Mouse (Mus musculus) lung, postnatal 0 days (tissue): ENCODE results near the gene Ptpn14. TPM values are rescaled to one million over a fixed set of nuclear protein-coding genes. Genes with fewer than 3 reads are reported as not detected.

Experiments used
- ATAC-seq: fragments of 200-750 bp; cut with Nextera tagmentation; 2 replicates; pipeline ENCODE4 v1.8.0; 2017; ENCODE audit warnings: moderate library complexity
- DNase-seq: peaks from one replicate; pipeline ENCODE4 v3.0.0-alpha.2; 2016; ENCODE audit warnings: low spot score
- H3K27ac ChIP-seq: fragments of 300-500 bp; sonication (generic); 2 replicates; pipeline ENCODE4 v1.5.1; 2014; ENCODE audit warnings: antibody characterized with exemption, mild to moderate bottlenecking, low read length, mixed read lengths
- H3K27me3 ChIP-seq: fragments of 300-500 bp; sonication (generic); replicated peaks from 2 replicates; pipeline ENCODE4 v1.6.1; 2014; ENCODE audit warnings: low read length, mixed read lengths; ENCODE audit not compliant: insufficient read depth
- H3K36me3 ChIP-seq: fragments of 300-500 bp; sonication (generic); 2 replicates; pipeline ENCODE4 v1.6.1; 2014; ENCODE audit warnings: low read length, mixed read lengths; ENCODE audit not compliant: insufficient read depth
- H3K4me1 ChIP-seq: fragments of 300-500 bp; sonication (generic); 2 replicates; pipeline ENCODE4 v1.6.1; 2014; ENCODE audit warnings: antibody characterized with exemption, low read depth, low read length, mixed read lengths; ENCODE audit not compliant: insufficient read depth
- H3K4me2 ChIP-seq: fragments of 300-500 bp; sonication (generic); replicated peaks from 2 replicates; pipeline ENCODE4 v1.6.1; 2014; ENCODE audit warnings: low read depth, mild to moderate bottlenecking, low read length, moderate library complexity, mixed read lengths
- H3K4me3 ChIP-seq: fragments of 300-500 bp; sonication (generic); 2 replicates; pipeline ENCODE4 v1.5.1; 2014; ENCODE audit warnings: low read depth, low read length
- H3K9ac ChIP-seq: fragments of 300-500 bp; sonication (generic); replicated peaks from 2 replicates; pipeline ENCODE4 v1.6.1; 2014; ENCODE audit warnings: low read depth, mild to moderate bottlenecking
- H3K9me3 ChIP-seq: fragments of 300-500 bp; sonication (generic); 2 replicates; pipeline ENCODE4 v1.6.1; 2016; ENCODE audit warnings: low read length, mixed read lengths
- CTCF ChIP-seq: IDR thresholded peaks from 2 replicates; pipeline ENCODE4 v1.5.1; 2016; ENCODE audit warnings: antibody characterized with exemption, mild to moderate bottlenecking
- EP300 ChIP-seq: IDR thresholded peaks from 2 replicates; pipeline ENCODE4 v1.6.1; 2016; ENCODE audit warnings: antibody characterized with exemption, mild to moderate bottlenecking, control low read depth
- WGBS: fragments of 180-500 bp; shearing (Covaris S2); extraction: QIAGEN DNeasy Blood & Tissue Kit; methylation state at CpG from one replicate; pipeline ENCODE4 v1.1.7; 2014; 5-methylcytosine and 5-hydroxymethylcytosine counted together
- polyA plus RNA-seq: library from polyadenylated mRNA; unstranded; fragments of >200 nt; fragmentation: Nextera tagmentation; extraction: Ambion mirVana; gene quantifications from 2 replicates; pipeline ENCODE4 v1.2.1, GENCODE M21; 2015

The Ptpn14 gene
- polyA plus RNA-seq, 1 experiment from 2014 or later, result 4.9 TPM

DNA sequence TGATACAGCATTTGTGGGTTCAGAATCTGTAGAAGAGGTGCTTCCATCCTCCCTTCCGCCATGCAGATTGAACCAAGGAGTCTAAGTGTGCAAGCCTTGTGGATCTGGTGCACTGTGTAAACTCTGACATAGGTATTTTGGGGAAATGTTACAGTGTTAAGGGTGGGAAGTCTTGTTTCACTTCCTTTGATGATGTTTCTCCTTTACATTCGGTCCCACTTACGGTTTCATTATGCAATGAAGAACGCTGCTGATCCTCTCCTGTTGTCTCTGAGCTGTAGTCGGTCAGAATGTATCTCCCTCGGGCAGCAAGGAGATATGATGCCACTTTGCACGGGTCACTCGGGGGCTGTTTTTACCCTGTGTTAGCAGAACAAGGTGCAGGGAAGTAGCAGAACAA, 143.6 kb downstream of the Ptpn14 start:
- no peak for TF ChIP-seq EP300
- no peak for TF ChIP-seq CTCF
- WGBS, result 85% methylated on average over 8 of the region's 8 CpGs
- peaks cover 15% of the 10 kb centered on the region for H3K4me1 ChIP-seq
- H3K36me3 ChIP-seq, result no peaks in the 10 kb centered on the region
- DNase-seq (no peak), ATAC-seq (no peak)
- H3K4me2 ChIP-seq, result no peak overlapping the region
- H3K9me3 ChIP-seq, result no peaks in the 10 kb centered on the region
- H3K9ac ChIP-seq, result no peak overlapping the region
- no peak overlapping the region for H3K27ac ChIP-seq
- no peak overlapping the region for H3K4me3 ChIP-seq
- no peaks in the 10 kb centered on the region for H3K27me3 ChIP-seq

DNA sequence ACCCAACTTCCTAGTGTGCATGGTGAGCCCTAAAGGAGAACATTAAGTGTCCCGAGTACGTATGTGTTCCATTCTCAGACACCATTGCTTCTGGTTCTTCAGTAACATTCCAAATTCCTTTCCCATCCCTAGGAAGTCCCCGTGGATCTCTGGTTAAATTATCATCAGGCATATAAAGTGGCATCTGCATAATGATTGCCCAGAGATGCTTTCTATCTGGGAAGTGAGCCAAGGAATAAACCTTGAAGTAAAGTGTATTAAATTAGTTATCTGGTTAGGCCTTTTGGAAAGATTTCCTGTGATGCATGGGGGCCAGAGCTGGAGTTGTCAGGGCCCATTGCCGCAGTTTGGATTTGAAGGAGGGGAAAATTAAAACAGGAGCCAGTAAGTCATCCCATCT, 144.0 kb downstream of the Ptpn14 start:
- TF ChIP-seq CTCF (no peak), EP300 (no peak)
- Histone ChIP-seq H3K9ac (no peak overlapping the region), H3K27ac (no peak overlapping the region), H3K4me1 (peaks cover 11% of the 10 kb centered on the region), H3K27me3 (no peaks in the 10 kb centered on the region), H3K36me3 (no peaks in the 10 kb centered on the region), H3K4me3 (no peak overlapping the region), H3K9me3 (no peaks in the 10 kb centered on the region), H3K4me2 (no peak overlapping the region)
- 68% methylated on average over 4 of the region's 4 CpGs for WGBS
- ATAC-seq, result no peak
- DNase-seq, result no peak

DNA sequence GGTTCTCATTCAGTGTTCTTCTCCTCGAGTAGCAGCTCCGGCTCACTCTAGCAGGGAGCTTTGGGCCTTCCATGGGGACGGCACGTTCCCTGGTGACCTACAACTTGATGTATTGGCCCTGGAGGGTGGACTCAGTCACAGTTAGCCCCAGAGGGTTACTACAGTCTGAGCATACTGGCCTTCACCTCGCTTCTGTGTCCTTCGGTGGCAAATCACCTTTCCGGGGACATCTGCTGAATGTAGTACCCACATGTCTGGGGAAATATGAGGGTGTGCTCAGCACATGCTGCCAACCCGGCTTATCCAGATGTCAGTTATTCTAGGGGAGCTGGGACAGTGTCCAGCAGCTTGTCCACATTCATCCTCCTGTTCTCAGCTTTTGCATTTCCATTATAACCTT, 145.5 kb downstream of the Ptpn14 start:
- no peak overlapping the region for H3K9ac ChIP-seq
- H3K4me1 ChIP-seq, result no peaks in the 10 kb centered on the region
- no peak overlapping the region for H3K27ac ChIP-seq
- H3K4me2 ChIP-seq, result no peak overlapping the region
- 82% methylated on average over 8 of the region's 8 CpGs for WGBS
- TF ChIP-seq EP300 (no peak), CTCF (no peak)
- no peaks in the 10 kb centered on the region for H3K9me3 ChIP-seq
- DNase-seq (no peak), ATAC-seq (no peak)
- H3K27me3 ChIP-seq, result no peaks in the 10 kb centered on the region
- H3K4me3 ChIP-seq, result no peak overlapping the region
- H3K36me3 ChIP-seq, result no peaks in the 10 kb centered on the region

DNA sequence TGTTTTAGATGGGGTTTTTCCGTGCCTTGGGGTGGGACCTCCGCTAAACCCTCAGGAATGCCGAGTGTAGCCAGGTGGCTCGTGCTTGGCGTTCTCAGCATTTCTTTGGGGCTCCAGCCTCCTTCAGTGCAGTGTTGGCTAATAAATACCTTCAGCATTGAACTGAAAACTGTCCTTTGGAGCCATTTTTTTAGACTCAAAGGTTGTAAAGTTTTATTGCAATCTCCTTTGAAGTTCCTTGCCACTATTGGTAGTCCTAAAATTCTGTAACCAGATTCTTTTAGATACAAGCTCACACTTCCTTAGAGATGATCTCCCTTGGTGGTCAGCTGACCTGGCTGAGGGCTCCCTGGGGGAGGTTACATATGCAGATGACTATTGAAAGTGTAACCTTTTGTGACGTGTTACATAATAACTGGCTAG, 147.4 kb downstream of the Ptpn14 start:
- TF ChIP-seq CTCF (no peak), EP300 (peak; percentile 86)
- Histone ChIP-seq H3K9me3 (no peaks in the 10 kb centered on the region), H3K36me3 (no peaks in the 10 kb centered on the region), H3K27me3 (no peaks in the 10 kb centered on the region), H3K27ac (peak overlapping the region; percentile 62; the same call in 1 of the 2 replicates), H3K4me1 (no peaks in the 10 kb centered on the region), H3K9ac (no peak overlapping the region), H3K4me3 (no peak overlapping the region), H3K4me2 (no peak overlapping the region)
- WGBS, result 23% methylated on average over 6 of the region's 6 CpGs
- peak; percentile 66 for DNase-seq
- ATAC-seq, result peak; percentile 76

DNA sequence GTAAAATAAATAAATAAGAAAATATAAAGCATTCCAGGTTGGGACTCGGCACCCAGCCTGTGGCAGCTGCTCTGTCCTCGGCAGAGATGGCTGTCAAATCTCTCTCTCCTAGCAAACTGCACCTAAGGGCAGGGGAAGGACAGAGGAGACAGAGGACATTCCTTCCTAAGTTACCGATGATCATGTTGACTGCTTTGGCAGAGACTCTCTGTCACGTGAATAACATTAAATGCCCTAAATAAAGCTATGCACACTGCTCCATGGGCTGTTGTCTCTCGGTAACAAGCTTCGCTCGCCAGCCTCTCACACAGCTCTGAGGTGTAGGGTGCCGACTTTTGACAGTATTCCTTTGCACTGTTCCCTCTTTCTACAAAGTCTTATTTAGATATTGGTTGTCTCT, 148.1 kb downstream of the Ptpn14 start:
- Histone ChIP-seq H3K27ac (peak overlapping the region; percentile 52; the same call in 1 of the 2 replicates), H3K9me3 (no peaks in the 10 kb centered on the region), H3K4me1 (no peaks in the 10 kb centered on the region), H3K27me3 (no peaks in the 10 kb centered on the region), H3K36me3 (no peaks in the 10 kb centered on the region), H3K9ac (no peak overlapping the region), H3K4me3 (no peak overlapping the region), H3K4me2 (no peak overlapping the region)
- WGBS, result 68% methylated on average over 8 of the region's 8 CpGs
- DNase-seq (no peak), ATAC-seq (no peak)
- TF ChIP-seq EP300 (no peak), CTCF (no peak)

DNA sequence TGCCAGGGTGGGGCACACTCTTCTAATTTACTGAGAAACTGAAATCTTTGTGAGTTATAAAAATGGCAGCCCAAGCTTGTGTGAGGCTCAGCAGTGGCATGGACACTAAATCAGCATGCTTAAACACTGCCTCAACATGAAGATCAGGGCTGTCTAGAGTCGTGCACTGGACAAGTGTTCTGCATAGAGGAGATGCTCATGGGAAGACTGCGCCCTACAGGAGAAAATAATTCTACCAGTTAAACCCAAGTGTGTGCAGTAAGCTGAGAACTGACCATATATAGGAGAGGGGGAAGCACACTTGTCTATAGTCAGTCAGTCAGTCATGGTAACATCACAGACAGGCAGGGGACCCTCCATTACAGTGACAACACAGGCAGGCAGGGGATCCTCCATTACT, 151.1 kb downstream of the Ptpn14 start:
- no peak for TF ChIP-seq EP300
- TF ChIP-seq CTCF, result peak; percentile 58
- H3K4me1 ChIP-seq, result no peaks in the 10 kb centered on the region
- no peak overlapping the region for H3K4me3 ChIP-seq
- H3K9me3 ChIP-seq, result no peaks in the 10 kb centered on the region
- H3K36me3 ChIP-seq, result no peaks in the 10 kb centered on the region
- peak; percentile 42 for DNase-seq
- WGBS, result 49% methylated on average over 2 of the region's 2 CpGs
- no peak overlapping the region for H3K4me2 ChIP-seq
- no peak overlapping the region for H3K27ac ChIP-seq
- peak; percentile 31 for ATAC-seq
- no peak overlapping the region for H3K9ac ChIP-seq
- H3K27me3 ChIP-seq, result no peaks in the 10 kb centered on the region

DNA sequence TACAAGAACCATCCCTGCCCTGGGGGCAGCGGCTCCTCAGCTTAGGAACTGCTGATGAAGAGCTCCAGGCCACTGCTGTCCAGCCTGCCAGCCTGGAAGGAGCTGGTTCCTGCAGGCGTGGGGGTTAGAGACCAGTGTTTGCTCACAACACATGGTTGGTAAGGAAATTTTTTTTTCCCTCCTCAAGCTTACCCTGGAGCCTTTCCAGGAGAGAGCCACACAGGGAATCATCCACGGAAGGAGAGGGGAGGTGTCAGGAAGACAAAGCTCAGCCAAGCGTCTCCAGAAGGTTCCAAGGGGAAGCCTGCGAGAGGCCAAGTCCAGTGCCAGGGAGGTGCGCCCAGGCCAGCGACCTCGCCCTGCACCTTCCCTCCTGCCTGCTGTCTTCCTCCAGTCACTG, 151.9 kb downstream of the Ptpn14 start:
- peak; percentile 55 for ATAC-seq
- WGBS, result 37% methylated on average over 8 of the region's 8 CpGs
- no peak overlapping the region for H3K9ac ChIP-seq

More for the DNA sequence above, 151.9 kb downstream of the Ptpn14 start:
- Histone ChIP-seq H3K9me3 (no peaks in the 10 kb centered on the region), H3K4me3 (no peak overlapping the region), H3K4me2 (no peak overlapping the region), H3K27ac (no peak overlapping the region), H3K4me1 (no peaks in the 10 kb centered on the region), H3K36me3 (no peaks in the 10 kb centered on the region), H3K27me3 (no peaks in the 10 kb centered on the region)
- DNase-seq, result peak; percentile 51
- TF ChIP-seq EP300, result peak; percentile 49
- TF ChIP-seq CTCF, result no peak
